Mouse (Mus musculus) neural tube, embryonic 12.5 days (tissue): ENCODE measurements around the gene Praf2. TPM values are rescaled to one million over a fixed set of nuclear protein-coding genes. Genes with fewer than 3 reads are reported as not detected.
"Not testable (repeated sequence)": the region's sequence is repeated elsewhere in the genome, so short reads cannot be mapped to it uniquely, and the experiment has no call there.

Source experiments
- ATAC-seq: fragments of 200-750 bp; cut with Nextera tagmentation; 2 replicates; pipeline ENCODE4 v1.8.0; 2017; ENCODE audit warnings: low read depth, mild to moderate bottlenecking, moderate TSS enrichment, moderate library complexity; ENCODE audit not compliant: low FRiP score
- H3K27ac ChIP-seq: fragments of 300-500 bp; sonication (generic); 2 replicates; pipeline ENCODE4 v1.5.1; 2016
- H3K27me3 ChIP-seq: fragments of 300-500 bp; sonication (generic); replicated peaks from 2 replicates; pipeline ENCODE4 v1.6.1; 2016; ENCODE audit warnings: mild to moderate bottlenecking
- H3K36me3 ChIP-seq: fragments of 300-500 bp; sonication (generic); 2 replicates; pipeline ENCODE4 v1.6.1; 2016; ENCODE audit warnings: mild to moderate bottlenecking
- H3K4me1 ChIP-seq: fragments of 300-500 bp; sonication (generic); 2 replicates; pipeline ENCODE4 v1.6.1; 2016
- H3K4me2 ChIP-seq: fragments of 300-500 bp; sonication (generic); replicated peaks from 2 replicates; pipeline ENCODE4 v1.6.1; 2016; ENCODE audit warnings: mild to moderate bottlenecking
- H3K4me3 ChIP-seq: fragments of 300-500 bp; sonication (generic); 2 replicates; pipeline ENCODE4 v1.5.1; 2016
- H3K9ac ChIP-seq: fragments of 300-500 bp; sonication (generic); 2 replicates; pipeline ENCODE4 v1.6.1; 2016; ENCODE audit warnings: mild to moderate bottlenecking
- H3K9me3 ChIP-seq: fragments of 300-500 bp; sonication (generic); 2 replicates; pipeline ENCODE4 v1.6.1; 2016; ENCODE audit warnings: mild to moderate bottlenecking
- WGBS: fragments of 180-500 bp; shearing (Covaris S2); methylation state at CpG from one replicate; pipeline ENCODE4 v1.1.7; 2016; 5-methylcytosine and 5-hydroxymethylcytosine counted together
- polyA plus RNA-seq: library from polyadenylated mRNA; unstranded; fragments of >200 nt; fragmentation: Nextera tagmentation; extraction: Ambion mirVana; gene quantifications from 2 replicates; pipeline ENCODE4 v1.2.1, GENCODE M21; 2016

Praf2 gene
- polyA plus RNA-seq, 1 experiment from 2014 or later = 93.6 TPM

GRCm38 (mm10) chrX:7740082-7740819 is 12.0 kb downstream of the Praf2 start:
- no peaks in the 10 kb centered on the region for H3K36me3 ChIP-seq
- WGBS = 77% methylated on average over 10 of the region's 10 CpGs
- ATAC-seq = no peak

GRCm38 (mm10) chrX:7741103-7741502 is 12.9 kb downstream of the Praf2 start:
- H3K4me3 ChIP-seq = no peak overlapping the region
- no peak for ATAC-seq
- H3K27me3 ChIP-seq = no peaks in the 10 kb centered on the region
- no peak overlapping the region for H3K9ac ChIP-seq
- no peaks in the 10 kb centered on the region for H3K9me3 ChIP-seq
- no peak overlapping the region for H3K27ac ChIP-seq
- no peak overlapping the region for H3K4me2 ChIP-seq
- H3K4me1 ChIP-seq = no peaks in the 10 kb centered on the region
- 81% methylated on average over 5 of the region's 5 CpGs for WGBS
- H3K36me3 ChIP-seq = no peaks in the 10 kb centered on the region

More at GRCm38 (mm10) chrX:7740082-7740819, 12.0 kb downstream of the Praf2 start:
- Histone ChIP-seq H3K4me3 (no peak overlapping the region), H3K4me2 (no peak overlapping the region), H3K4me1 (no peaks in the 10 kb centered on the region), H3K27ac (no peak overlapping the region), H3K27me3 (no peaks in the 10 kb centered on the region), H3K9ac (no peak overlapping the region), H3K9me3 (no peaks in the 10 kb centered on the region)

GRCm38 (mm10) chrX:7743470-7743869 is 15.2 kb downstream of the Praf2 start:
- ATAC-seq = no peak
- H3K27ac ChIP-seq = no peak overlapping the region
- WGBS = 61% methylated on average over 5 of the region's 5 CpGs
- no peak overlapping the region for H3K4me2 ChIP-seq
- H3K36me3 ChIP-seq = no peaks in the 10 kb centered on the region
- H3K9ac ChIP-seq = no peak overlapping the region
- H3K27me3 ChIP-seq = no peaks in the 10 kb centered on the region
- H3K4me3 ChIP-seq = no peak overlapping the region
- no peaks in the 10 kb centered on the region for H3K9me3 ChIP-seq
- no peaks in the 10 kb centered on the region for H3K4me1 ChIP-seq

GRCm38 (mm10) chrX:7744940-7745339 is 16.7 kb downstream of the Praf2 start:
- Histone ChIP-seq H3K36me3 (no peaks in the 10 kb centered on the region), H3K4me1 (no peaks in the 10 kb centered on the region), H3K4me3 (no peak overlapping the region), H3K9ac (no peak overlapping the region), H3K27me3 (no peaks in the 10 kb centered on the region), H3K27ac (no peak overlapping the region), H3K4me2 (no peak overlapping the region), H3K9me3 (no peaks in the 10 kb centered on the region)
- 73% methylated on average over 1 of the region's 1 CpGs for WGBS
- ATAC-seq = no peak

- ATAC-seq = no peak
- 85% methylated on average over 8 of the region's 8 CpGs for WGBS
- Histone ChIP-seq H3K27me3 (no peaks in the 10 kb centered on the region), H3K4me1 (no peaks in the 10 kb centered on the region), H3K27ac (no peak overlapping the region), H3K9me3 (no peaks in the 10 kb centered on the region), H3K9ac (no peak overlapping the region), H3K36me3 (no peaks in the 10 kb centered on the region), H3K4me2 (no peak overlapping the region), H3K4me3 (no peak overlapping the region)
Measured at GRCm38 (mm10) chrX:7745429-7745828, 17.2 kb downstream of the Praf2 start.

- Histone ChIP-seq H3K4me3 (peak within 1 kb of the TSS; percentile 62), H3K9ac (peak within 1 kb of the TSS; percentile 69), H3K36me3 (no peaks in the 10 kb centered on the region), H3K27ac (no peak within 1 kb of the TSS), H3K4me2 (peak within 1 kb of the TSS; percentile 62), H3K27me3 (no peaks in the 10 kb centered on the region), H3K9me3 (no peaks in the 10 kb centered on the region), H3K4me1 (no peaks in the 10 kb centered on the region)
- 8% methylated on average over 40 of the region's 56 CpGs for WGBS
- ATAC-seq = peak; percentile 84
Measured at GRCm38 (mm10) chrX:7750432-7751116, 22.3 kb downstream of the Praf2 start, which contains the start of gene Ccdc120. Gene Ccdc120 (minus strand): TSS chrX:7750905.

- not testable (repeated sequence) for H3K4me1 ChIP-seq, H3K4me3 ChIP-seq, H3K27ac ChIP-seq, H3K27me3 ChIP-seq, H3K36me3 ChIP-seq, H3K9ac ChIP-seq, H3K9me3 ChIP-seq, H3K4me2 ChIP-seq
- ATAC-seq = 0 out of 2 replicates have a peak, but pooled peaks have one; percentile 30
- 15% methylated on average over 3 of the region's 3 CpGs for WGBS
Measured at GRCm38 (mm10) chrX:7753627-7754026, 25.4 kb downstream of the Praf2 start.

- H3K9ac ChIP-seq = peak within 1 kb of the TSS; percentile 60
- H3K4me1 ChIP-seq = peaks cover 9% of the 10 kb centered on the region; the same call in 1 of the 2 replicates
- H3K27me3 ChIP-seq = no peaks in the 10 kb centered on the region
- H3K27ac ChIP-seq = no peak within 1 kb of the TSS; the same call in 1 of the 2 replicates
- H3K4me3 ChIP-seq = peak within 1 kb of the TSS; percentile 57
- H3K36me3 ChIP-seq = peaks cover 9% of the 10 kb centered on the region; the same call in 1 of the 2 replicates
- peak; percentile 95 for ATAC-seq
- H3K9me3 ChIP-seq = no peaks in the 10 kb centered on the region
- WGBS = 16% methylated on average over 37 of the region's 38 CpGs
- peak within 1 kb of the TSS; percentile 69 for H3K4me2 ChIP-seq
Measured at GRCm38 (mm10) chrX:7762137-7762920, 34.1 kb downstream of the Praf2 start, which contains the start of gene Tfe3. Gene Tfe3 (plus strand): TSS chrX:7762560.

GRCm38 (mm10) chrX:7762921-7763197 is 34.6 kb downstream of the Praf2 start:
- Histone ChIP-seq H3K9ac (peak overlapping the region; percentile 60), H3K9me3 (no peaks in the 10 kb centered on the region), H3K27me3 (no peaks in the 10 kb centered on the region), H3K4me2 (peak overlapping the region; percentile 69), H3K4me1 (peaks cover 9% of the 10 kb centered on the region; the same call in 1 of the 2 replicates), H3K27ac (no peak overlapping the region; the same call in 1 of the 2 replicates), H3K36me3 (peaks cover 14% of the 10 kb centered on the region; the same call in 1 of the 2 replicates), H3K4me3 (peak overlapping the region; percentile 57)
- peak; percentile 51 for ATAC-seq
- WGBS = 11% methylated on average over 21 of the region's 21 CpGs

- peak overlapping the region; percentile 60 for H3K9ac ChIP-seq
- H3K4me1 ChIP-seq = peaks cover 9% of the 10 kb centered on the region; the same call in 1 of the 2 replicates
- H3K27ac ChIP-seq = no peak overlapping the region
Measured at GRCm38 (mm10) chrX:7763631-7764393, 35.6 kb downstream of the Praf2 start.

GRCm38 (mm10) chrX:7764657-7765280 is 36.5 kb downstream of the Praf2 start:
- Histone ChIP-seq H3K4me1 (peaks cover 9% of the 10 kb centered on the region; the same call in 1 of the 2 replicates), H3K4me3 (peak overlapping the region; percentile 57), H3K9ac (no peak overlapping the region; the same call in none of the 2 replicates), H3K36me3 (peaks cover 18% of the 10 kb centered on the region; the same call in 1 of the 2 replicates), H3K4me2 (peak overlapping the region; percentile 69), H3K27me3 (no peaks in the 10 kb centered on the region), H3K9me3 (no peaks in the 10 kb centered on the region), H3K27ac (no peak overlapping the region)
- WGBS = 22% methylated on average over 8 of the region's 9 CpGs
- ATAC-seq = no peak

More at GRCm38 (mm10) chrX:7763631-7764393, 35.6 kb downstream of the Praf2 start:
- ATAC-seq = no peak
- Histone ChIP-seq H3K27me3 (no peaks in the 10 kb centered on the region), H3K4me2 (peak overlapping the region; percentile 69), H3K4me3 (peak overlapping the region; percentile 57), H3K36me3 (peaks cover 18% of the 10 kb centered on the region; the same call in 1 of the 2 replicates), H3K9me3 (no peaks in the 10 kb centered on the region)
- 19% methylated on average over 22 of the region's 22 CpGs for WGBS
